Mouse (Mus musculus): ENCODE data around the gene Ccdc62. TPM values are rescaled to one million over a fixed set of nuclear protein-coding genes. Genes with fewer than 3 reads are reported as not detected.

Gene Ccdc62
- total RNA-seq (2015) (1.1 and 1.5 TPM in 2 replicates), total RNA-seq (2017) (0.16 and 0.62 TPM in 2 replicates)

DNA sequence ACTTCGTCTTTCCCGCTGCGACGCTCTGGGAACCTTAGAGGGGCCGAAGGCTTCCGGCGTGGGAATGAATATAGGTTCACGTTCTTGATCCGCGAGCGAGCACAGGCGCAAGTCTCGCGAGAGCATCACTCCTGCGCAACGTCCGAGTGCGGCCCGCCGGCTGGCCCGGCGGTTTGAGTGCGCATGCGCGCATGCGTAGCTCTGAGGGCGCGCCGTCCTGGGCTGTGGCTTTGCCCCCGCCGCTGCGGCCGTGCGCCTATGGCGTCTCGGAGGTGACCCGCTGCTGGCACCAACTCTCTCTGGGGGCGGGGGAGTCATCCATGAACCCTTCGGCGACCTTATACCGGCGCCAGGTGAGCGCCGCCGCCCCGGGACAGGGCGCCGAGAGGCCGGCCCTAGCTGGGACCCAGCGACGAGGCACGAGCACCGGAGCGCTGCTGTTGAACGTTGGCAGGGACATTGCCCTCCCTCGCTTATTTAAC is at the start of gene Ccdc62:
TSS of gene Ccdc62 (plus strand) at position 172 of the 482 bp plus-strand sequence.
- peak; percentile 98 for ATAC-seq (ENCODE audit: poor library complexity, severe bottlenecking)

DNA sequence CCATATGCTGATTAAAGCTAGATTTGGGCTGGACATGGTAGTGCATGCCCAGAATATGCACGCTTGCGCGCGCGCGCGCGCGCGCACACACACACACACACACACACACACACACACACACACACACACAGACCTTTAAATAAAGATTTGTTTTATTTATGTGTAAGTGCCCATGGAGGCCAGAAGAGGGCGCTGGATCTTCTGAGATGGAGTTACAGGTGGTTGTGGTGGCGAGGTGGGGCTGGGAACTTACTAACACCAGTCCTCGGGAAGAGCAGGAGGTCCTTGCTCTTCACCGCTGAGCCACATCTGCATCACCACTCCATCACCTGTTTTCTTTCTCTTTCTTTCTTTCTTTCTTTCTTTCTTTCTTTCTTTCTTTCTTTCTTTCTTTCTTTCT is 49.7 kb upstream of the Ccdc62 start:
- no peak for ATAC-seq (ENCODE audit: poor library complexity, severe bottlenecking)

DNA sequence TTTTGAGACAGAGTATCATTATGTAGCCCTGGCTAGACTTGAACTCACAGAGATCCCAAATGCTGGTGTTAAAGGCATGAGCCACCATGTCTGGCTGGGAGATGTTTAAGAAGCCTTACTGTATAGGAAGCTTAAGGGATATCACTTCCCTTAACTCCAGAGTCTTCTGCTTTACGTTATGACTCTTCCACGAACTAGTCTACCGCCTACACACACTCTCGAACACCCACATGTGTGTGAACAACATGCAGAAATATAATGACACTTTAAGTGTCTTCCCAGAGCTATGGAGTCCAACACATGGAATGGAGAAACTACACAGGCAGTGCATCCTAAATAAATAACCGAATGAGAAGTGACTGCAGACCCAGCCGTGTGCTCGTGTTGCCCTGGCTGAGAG is 46.6 kb upstream of the Ccdc62 start:
- no peak for ATAC-seq (ENCODE audit: poor library complexity, severe bottlenecking)

DNA sequence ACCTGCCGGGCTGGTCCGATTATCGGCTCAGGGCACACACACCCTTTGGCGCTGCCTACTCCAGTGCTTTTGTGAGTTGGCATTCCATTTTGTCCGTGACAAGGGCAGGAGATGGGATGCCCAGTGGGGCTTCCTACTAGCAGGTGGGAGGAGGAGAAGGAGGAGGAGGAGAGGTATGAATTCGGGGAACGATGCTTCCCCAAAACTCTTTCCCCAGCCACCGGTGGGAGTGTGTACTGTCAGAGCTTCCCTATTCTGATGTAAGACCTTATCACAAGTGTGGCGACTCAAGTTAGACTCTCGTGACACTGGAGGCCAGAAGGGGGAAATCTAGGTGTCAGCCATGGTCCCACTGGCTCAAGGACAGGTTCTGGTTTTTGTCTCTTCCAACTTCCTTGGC is 46.1 kb upstream of the Ccdc62 start:
- ATAC-seq (ENCODE audit: poor library complexity, severe bottlenecking): peak; percentile 83

DNA sequence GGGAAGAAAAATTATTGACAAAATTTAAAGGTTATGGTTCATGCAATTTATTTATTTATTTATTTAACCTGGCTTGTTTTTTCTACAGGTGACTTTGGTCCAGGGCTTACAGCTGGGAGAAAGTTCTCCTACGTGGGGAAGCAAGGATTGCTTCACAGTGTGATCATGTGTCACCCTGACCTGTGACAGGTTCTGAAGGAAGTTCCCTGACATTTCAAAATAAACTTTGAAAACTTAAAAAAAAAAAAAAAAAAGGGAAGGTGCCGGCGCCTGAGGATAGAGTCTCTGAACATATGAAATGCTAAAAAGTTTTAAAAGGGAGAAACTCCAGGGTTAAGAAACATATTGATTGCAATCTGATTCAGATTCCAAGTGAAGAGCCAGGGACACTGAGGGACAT is 44.1 kb upstream of the Ccdc62 start:
- peak; percentile 81 for ATAC-seq (ENCODE audit: poor library complexity, severe bottlenecking)

DNA sequence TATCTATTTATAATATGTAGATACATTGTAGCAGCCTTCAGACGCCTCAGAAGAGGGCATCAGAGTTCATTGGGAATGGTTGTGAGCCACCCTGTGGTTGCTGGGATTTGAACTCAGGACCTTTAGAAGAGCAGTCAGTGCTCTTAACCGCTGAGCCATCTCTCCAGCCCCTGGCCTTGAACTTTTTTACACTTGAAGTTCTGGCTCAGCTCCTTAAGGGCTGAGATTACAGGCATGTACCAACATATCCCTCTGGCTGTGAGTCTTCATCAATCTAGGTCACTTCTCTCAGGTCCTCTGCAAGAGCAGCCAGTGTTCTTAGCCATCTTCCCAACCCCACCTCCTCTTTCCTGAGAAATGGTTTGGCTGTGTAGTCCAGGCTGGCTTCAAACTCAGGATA is 40.2 kb upstream of the Ccdc62 start:
- no peak for ATAC-seq (ENCODE audit: poor library complexity, severe bottlenecking)

DNA sequence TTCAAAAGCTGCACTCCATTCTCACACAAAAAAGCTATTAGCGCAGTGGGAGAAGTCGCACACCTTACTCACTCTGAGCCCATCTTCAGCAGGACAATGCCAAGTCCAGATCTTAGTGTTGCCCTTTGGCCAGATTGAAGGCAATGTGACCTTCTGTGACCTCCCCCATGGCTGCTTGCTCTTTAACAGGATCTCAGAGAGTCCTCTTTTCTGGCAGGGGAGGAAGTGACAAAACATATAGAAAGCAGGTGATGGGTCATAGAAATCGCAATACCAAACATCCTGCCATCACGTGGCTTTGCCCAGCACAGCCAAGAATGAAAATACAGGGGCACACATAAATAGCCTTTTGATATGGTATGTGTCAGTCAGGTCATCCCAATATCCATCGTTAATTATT is 39.5 kb upstream of the Ccdc62 start:
- peak; percentile 47 for ATAC-seq (ENCODE audit: poor library complexity, severe bottlenecking)

DNA sequence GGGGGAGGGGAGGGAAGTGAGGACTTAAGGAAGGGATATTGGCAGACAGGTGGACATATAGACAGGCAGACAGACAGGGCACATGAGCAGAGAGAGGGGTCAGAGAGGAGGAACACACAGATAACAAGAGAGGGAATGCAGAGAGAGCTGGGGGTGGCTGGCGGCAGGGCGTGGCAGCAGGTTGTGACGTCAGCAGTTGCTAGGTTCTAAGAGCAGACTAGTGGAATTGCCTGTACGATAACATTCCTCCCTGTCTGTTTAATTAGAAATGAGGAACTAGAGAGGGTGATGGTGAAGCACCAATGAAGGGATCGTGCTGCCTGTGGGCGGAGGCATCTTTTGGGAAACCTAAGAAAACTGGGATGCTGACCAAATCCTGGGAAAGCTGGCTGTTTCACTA is 38.8 kb upstream of the Ccdc62 start:
- ATAC-seq (ENCODE audit: poor library complexity, severe bottlenecking): peak; percentile 85

DNA sequence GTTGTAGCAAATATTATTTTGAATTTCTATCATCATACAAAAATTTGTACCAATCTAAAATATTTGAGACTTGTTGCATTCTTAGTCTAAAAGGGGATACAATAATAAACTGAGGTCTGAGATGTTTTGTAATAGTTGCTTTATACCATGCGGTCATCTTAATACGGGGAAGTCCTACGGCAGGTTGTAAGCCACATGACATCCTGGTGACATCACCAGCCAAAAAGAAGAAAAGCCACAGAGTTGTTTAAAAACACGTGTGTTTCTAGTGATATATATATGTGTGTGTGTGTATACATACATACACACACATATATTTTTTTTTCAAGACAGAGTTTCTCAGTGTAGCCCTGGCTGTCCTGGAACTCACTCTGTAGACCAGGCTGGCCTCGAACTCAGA is 37.0 kb upstream of the Ccdc62 start:
- ATAC-seq (ENCODE audit: poor library complexity, severe bottlenecking): peak; percentile 39; the same call in 1 of the 2 replicates

DNA sequence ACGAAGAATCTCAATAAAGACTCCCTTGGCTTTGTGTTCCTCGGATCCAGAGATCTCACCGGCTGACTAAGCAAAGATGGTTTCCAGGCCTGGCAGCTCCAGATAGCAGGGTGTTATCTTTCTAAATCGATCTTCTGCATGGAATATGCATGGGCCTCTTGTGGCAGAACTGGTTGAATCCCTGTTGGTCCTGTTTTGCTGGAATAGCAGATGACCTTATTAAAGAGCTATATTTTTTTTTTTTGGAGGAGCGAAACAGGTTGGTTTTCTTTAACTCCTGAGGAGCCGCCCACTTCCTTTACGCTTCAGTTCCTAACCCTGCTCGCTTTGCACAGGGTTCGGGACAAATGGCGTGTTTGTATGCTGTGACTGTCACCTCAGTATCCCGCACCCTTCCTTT is 34.1 kb upstream of the Ccdc62 start:
- no peak for ATAC-seq (ENCODE audit: poor library complexity, severe bottlenecking)

DNA sequence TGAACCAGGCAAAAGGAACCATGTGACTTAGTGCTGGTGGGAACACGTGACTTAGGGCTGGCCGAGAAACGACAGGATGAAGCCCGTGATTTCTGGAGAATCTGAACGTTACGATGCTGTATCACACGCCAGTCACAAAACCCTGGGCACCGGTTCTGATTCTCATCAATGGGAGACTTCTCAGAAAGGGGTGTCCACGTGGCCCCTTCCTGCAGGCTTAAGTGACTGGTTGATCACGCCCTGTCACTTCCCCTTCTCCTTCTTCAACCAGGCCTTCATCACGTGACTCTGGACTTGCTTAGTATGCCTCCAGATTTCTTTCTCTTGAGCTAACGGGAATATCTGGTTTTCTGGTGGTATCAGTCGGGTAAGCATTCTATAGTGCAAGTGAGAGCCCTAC is 33.1 kb upstream of the Ccdc62 start:
- peak; percentile 92 for ATAC-seq (ENCODE audit: poor library complexity, severe bottlenecking)

DNA sequence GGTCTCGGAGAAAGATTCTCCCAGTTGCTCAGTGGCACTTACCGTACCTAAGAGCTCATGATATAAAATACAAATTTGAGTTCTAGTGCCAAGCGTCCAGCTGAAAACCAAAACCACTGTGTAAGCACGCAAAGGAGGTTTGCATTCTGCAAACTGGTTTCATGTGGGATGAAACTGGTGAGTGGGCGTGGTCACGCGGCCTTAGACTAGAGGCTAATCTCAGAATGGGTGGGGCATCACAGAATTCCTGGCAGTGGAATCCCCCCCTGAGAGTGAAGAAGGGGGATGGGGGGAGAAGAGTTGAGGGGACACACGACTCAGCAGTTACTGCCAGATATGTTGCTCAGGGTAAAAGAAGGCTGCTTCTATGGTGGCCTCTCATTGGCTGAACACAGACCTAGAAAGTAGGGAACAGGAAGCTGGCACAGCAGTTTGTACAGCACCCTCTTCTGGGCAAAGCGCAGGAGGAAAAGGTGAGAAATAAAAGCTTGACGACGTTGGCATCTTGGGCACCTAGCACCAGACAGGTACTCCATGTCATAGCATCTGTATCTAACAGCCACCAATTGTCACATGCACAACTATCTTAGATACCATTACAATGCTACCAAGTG is 26.3 kb upstream of the Ccdc62 start:
- no peak for ATAC-seq (ENCODE audit: poor library complexity, severe bottlenecking)

DNA sequence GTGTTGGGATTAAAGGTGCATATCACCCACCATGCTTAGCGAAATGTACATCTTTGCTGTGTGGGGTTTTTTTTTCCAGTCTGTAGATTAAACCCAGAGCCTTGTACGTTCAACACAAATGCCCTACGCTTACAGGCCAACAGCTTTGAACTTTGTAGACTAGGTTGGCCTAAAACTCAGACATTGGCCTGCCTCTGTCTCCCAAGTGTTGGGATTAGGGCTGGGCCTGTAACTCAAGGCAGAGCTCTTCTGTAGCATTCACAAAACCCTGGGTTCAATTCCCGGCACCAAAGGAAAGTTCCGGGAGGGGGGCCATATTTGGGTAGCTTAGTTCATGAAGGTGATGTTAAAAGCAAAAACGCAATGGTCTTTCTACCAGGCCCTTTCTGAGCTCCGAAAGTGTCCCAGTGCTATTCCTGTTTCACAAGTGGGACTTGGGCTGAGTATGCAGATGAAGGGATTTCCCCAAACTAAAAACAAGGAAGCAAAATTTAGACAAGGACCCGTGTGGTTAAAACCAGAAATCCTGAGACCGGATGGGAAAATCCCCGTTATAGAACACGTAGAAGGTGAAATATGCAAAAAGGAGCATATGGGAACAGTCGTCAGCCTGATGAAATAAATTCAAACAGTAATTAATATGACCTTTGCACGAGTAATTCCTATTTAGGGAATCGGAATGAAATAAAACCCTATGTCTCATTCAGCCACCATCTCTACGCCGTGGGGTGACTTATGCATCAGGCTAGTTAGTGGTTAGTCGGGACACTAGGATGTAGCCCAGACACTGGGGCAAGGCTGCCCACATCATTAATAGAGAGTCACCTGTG is 24.1 kb upstream of the Ccdc62 start:
- ATAC-seq (ENCODE audit: poor library complexity, severe bottlenecking): peak; percentile 31

DNA sequence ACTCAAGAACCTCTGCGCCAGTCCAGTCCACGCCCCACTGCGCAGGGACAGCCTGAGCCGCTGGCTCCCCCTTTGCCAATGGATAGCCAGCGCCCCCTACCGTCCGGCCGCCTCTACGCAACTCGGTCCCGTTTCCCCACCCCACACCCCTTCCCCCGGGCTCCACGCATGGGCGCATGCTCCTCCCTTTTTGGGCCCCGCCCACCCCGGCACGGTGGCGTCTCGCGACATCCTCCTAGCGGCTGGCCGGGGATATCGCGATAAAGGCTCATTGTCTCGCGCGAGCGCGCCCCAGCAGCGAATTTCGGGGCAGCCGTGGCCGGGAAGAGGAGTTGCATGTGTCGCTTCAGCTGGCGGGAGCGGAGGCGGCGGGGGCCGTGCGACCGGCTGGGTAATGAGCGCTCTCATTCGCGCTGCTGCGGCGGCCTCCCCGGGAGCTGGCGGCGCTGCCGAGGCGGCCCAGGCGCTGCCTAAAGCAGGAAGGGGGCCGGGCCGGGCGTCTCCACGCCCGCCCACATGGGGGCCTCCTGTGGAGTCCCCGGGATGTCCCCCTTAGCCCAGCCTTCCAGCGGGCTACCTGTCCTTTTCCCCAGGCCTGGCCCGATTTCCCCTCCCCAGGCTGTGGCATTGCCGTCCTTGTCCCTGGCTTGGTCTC is 23.4 kb upstream of the Ccdc62 start, which contains the start of gene Denr:
TSS of gene Denr (plus strand) at position 200 of the 655 bp plus-strand sequence.
- peak; percentile 98 for ATAC-seq (ENCODE audit: poor library complexity, severe bottlenecking)

DNA sequence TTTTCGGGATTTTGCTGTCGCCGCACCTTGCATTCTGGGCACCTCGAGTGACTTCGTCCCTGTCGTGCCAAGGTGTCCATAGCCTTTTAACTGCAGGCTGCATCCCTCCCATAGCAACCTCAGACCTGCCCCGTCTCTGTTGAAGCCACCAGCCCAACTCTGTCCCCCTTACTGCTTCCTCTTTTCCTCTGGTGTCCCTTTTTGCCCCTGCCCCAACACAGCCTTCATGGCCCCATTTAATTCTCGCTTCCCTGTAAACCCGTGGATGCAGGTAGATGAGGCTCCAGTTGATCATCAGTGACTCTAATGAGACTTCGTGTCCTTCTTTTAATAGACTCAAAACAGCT is 22.9 kb upstream of the Ccdc62 start:
- 0 out of 2 replicates have a peak, but pooled peaks have one; percentile 6 for ATAC-seq (ENCODE audit: poor library complexity, severe bottlenecking)

DNA sequence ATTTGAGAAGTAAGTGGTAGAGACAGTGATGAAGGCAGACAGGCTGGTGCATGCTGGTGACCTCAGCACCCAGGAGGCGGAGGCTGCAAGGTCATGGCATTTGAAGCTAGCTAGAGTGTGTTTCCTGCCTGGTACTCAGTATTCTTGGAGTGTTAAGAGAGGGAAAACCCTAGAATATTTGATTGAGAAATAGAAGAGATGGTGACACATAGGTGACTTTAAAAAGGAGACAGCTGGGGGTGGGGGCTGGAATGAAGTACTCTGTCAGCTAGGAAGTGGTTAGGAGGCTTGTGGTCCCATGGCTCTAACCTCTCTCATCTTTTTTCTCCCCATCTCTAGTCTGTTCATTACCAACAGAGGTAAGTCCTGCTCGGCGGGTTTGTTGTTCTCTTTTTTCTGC is 15.6 kb upstream of the Ccdc62 start:
- ATAC-seq (ENCODE audit: poor library complexity, severe bottlenecking): peak; percentile 30; the same call in 1 of the 2 replicates

DNA sequence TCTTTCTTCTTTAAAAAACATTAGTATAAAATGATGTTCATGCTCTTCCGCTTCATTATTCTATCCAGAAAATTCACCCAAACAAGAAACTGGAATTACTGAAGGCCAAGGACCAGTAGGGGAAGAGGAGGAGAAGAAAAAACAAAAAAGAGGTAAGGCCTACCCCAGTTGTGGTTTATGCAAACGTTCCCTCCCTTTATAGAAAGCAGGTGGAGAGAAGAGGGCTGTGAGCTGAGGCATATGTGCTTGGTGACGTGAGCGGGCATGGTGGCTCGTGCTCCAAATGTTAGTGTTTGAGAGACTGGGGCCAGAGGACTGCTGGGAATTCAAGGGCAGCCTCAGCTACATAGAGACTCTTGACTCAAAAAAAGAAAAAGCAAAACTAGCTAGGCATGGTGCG is 8.4 kb upstream of the Ccdc62 start:
- ATAC-seq (ENCODE audit: poor library complexity, severe bottlenecking): no peak

DNA sequence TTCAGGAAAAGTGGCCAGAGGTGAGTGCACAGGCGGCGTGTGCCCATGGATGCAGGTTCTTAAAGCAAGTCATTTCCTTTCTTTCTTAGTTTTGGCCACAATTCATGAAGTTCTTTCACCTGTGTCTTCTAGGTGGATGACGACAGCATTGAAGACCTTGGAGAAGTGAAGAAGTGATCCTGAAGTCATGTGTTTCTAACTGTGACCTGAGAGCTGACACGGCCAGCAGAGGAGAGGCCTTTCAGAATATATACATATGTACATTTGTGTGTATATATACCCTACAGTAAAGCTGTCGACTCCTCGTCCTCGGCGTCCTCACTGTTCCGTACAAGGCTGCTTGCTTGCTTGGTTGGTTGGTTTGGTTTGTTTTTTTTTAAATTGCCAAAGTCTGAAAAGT is 3.4 kb upstream of the Ccdc62 start, which contains the start of gene Gm43518:
TSS of gene Gm43518 (plus strand) at position 301 of the 400 bp plus-strand sequence.
- no peak for ATAC-seq (ENCODE audit: poor library complexity, severe bottlenecking)

DNA sequence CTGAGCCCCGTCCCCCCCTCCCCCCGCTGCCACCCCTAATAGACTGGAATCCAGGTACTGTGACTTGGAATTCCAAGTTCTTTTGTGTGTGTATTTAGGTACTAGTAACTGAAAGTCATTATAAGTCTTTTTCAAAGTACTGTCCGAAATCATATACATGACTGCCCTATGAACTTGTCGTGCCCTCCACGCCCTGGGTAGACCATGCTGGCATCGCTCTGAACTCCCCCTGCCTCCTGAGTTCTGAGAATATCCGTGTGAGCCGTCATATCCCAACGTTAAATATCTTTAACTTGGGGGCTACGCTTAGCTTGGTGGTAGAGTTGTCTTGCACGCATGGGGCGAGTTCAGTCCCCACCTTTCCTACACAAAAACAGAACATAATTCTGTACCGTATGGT is 652 bp downstream of the Ccdc62 start:
- no peak for ATAC-seq (ENCODE audit: poor library complexity, severe bottlenecking)

DNA sequence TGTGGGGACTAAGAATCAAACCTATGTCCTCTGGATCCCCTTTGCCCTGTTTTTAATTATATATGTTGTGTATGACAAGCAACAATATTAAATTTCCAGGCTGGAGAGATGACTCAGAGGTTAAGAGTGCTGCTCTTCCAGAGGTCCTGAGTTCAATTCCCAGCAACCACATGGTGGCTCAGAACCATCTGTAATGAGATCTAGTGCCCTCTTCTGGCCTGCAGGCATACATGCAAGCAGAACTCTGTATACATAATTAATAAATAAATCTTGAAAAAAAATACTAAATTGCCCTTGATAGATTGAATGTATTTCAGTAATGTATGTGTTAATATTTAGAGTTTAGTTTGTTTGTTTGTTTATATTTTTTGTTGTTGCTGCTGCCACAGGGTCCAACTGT is 2.4 kb downstream of the Ccdc62 start:
- no peak for ATAC-seq (ENCODE audit: poor library complexity, severe bottlenecking)

DNA sequence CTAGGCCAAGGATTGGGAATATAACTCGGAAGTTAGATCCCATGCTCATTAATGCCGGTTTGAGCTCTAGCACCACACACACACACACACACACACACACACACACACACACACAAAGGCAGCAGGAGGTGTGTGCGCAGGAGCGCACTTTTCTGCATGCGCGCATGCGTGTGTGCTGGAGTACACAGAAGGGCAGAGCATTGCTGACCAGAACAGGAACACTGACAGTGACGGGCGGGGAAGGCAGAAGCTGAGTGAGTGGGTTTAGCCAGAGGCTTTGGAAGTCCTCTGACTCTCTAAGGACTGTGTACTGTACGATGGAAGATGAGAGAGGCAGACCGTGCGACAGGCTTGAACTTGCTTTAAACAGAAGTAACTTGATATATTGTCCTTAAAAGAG is 3.1 kb downstream of the Ccdc62 start:
- ATAC-seq (ENCODE audit: poor library complexity, severe bottlenecking): no peak

Data from megakaryocyte, adult 5-6 weeks (primary cell).